Mouse (Mus musculus): ENCODE data around the gene Antxr2.

GRCm38 (mm10) chr5:98005751-98006150 is 25.1 kb downstream of the Antxr2 start:
- no peak for TF ChIP-seq CTCF (IDR thresholded peaks at IDR 0.05; ENCODE audit: low read depth)
- no peak for TF ChIP-seq EP300 (IDR thresholded peaks at IDR 0.05; ENCODE audit: low read depth)
